Mouse (Mus musculus) megakaryocyte, embryonic 14.5 days (primary cell): Measurements from ENCODE around the gene Tec. TPM values are rescaled to one million over a fixed set of nuclear protein-coding genes. Genes with fewer than 3 reads are reported as not detected.
A peak's percentile ranks its signal among the peaks of the same experiment; 100 is the strongest.

ENCODE experiments used
- H3K27me3 ChIP-seq: replicated peaks from 2 replicates; pipeline ENCODE3; 2012; ENCODE audit warnings: inconsistent platforms
- H3K36me3 ChIP-seq: replicated peaks from 2 replicates; pipeline ENCODE3; 2012; ENCODE audit warnings: low read length, inconsistent platforms, mixed read lengths
- H3K4me1 ChIP-seq: 2 replicates; pipeline ENCODE4 v1.6.1; 2012; ENCODE audit warnings: inconsistent platforms
- H3K4me3 ChIP-seq: replicated peaks from 2 replicates; pipeline ENCODE3; 2012; ENCODE audit warnings: moderate library complexity, mild to moderate bottlenecking, inconsistent platforms
- H3K9me3 ChIP-seq: 2 replicates; pipeline ENCODE4 v1.6.1; 2012; ENCODE audit warnings: inconsistent platforms
- FLI1 ChIP-seq: IDR thresholded peaks from 2 replicates; pipeline ENCODE4 v1.6.1; 2012; ENCODE audit warnings: low read length, inconsistent platforms, mixed read lengths
- GATA1 ChIP-seq: IDR thresholded peaks from 3 replicates; pipeline ENCODE4 v1.6.1; 2012; ENCODE audit warnings: mixed read lengths, low read length, inconsistent platforms, borderline replicate concordance
- polyA plus RNA-seq: library from polyadenylated mRNA; stranded (reverse); fragments of >175 nt; gene quantifications from 2 replicates; pipeline ENCODE4 v1.2.3, GENCODE M21; 2012; ENCODE audit warnings: low replicate concordance; ENCODE audit not compliant: insufficient read depth

The Tec gene
- polyA plus RNA-seq, 1 experiment: 4.6 TPM

GRCm38 (mm10) chr5:72907402-72907801 is 39.1 kb upstream of the Tec start:
- TF ChIP-seq FLI1 (no peak), GATA1 (no peak)
- H3K9me3 ChIP-seq: no peaks in the 10 kb centered on the region
- H3K4me3 ChIP-seq: peak overlapping the region; percentile 33
- peaks cover 5% of the 10 kb centered on the region for H3K36me3 ChIP-seq
- no peaks in the 10 kb centered on the region for H3K27me3 ChIP-seq
- H3K4me1 ChIP-seq: peaks cover 94% of the 10 kb centered on the region

DNA sequence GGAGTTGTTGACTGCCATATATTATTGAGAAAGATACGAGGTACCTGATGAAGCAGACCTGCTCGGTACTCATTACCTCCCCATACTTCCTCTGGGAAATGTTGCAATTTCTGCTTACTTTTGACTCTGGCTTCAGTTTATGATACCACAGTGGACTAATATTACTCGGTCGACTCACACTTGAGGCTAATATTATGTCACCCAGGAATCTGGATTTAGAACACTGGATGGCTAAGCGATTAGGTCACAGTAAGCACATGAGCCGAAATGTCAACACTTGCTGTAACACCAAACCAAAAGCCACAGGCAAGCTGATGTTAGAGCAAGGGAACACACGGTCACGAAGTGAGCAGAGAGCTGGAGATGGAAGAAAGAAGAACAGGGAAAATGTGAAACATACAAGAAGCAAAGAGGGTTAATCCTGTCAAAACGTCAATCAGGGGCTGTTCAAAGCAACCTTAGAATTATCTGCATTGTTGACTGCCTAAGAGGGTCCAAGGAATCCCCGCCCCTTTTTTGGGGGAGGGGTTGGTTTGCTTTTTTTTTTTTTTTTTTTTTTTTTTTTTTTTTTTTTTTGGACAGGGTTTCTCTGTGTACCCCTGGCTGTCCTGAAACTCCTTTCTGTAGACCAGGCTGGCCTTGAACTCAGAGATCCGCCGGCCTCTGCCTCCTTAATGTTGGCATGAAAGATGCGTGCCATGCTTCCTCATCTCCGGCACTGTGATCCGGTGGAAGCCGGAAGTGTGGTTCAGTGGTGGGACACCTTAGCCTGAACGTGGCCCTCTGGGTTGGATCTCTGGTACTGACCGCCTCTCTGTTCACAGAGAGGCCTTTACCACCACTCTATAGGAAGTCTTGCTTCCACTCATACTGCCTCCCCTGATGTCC is 36.9 kb upstream of the Tec start:
- H3K27me3 ChIP-seq: no peaks in the 10 kb centered on the region
- TF ChIP-seq FLI1 (no peak), GATA1 (no peak)
- peaks cover 11% of the 10 kb centered on the region for H3K36me3 ChIP-seq
- no peak overlapping the region for H3K4me3 ChIP-seq
- peaks cover 4% of the 10 kb centered on the region; the same call in 1 of the 2 replicates for H3K9me3 ChIP-seq
- peaks cover 85% of the 10 kb centered on the region for H3K4me1 ChIP-seq

DNA sequence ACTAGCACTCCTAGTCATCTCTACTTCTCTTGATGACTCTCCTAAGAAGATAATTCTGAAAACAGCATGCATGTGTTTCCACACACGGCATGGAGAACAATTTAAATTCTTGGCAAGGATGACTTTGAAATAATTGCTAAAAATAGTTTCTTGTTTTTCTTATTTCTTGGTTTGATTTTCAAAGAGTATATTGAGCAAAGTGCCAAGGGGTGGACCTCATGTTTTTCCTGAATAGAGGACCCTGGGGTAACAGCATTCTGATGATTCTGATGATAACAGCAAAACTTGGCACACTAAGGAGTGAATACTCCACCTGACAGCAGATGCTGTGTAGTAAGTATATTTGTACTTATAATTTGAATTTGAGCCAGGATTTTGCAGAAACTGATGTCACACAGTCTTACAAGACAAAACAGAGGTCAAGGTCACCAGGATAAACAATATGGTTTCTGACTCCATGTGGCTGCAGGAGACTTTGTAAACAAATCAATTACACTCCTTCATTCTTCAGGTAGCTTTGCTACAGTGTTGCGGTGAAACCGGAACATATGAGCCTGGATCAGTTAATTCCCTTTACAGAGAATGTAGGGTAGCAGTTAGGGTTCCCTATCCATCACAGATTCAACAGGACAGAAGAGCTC is 34.7 kb upstream of the Tec start:
- Histone ChIP-seq H3K4me1 (peaks cover 81% of the 10 kb centered on the region), H3K36me3 (peaks cover 19% of the 10 kb centered on the region), H3K4me3 (no peak overlapping the region), H3K9me3 (peaks cover 7% of the 10 kb centered on the region; the same call in 1 of the 2 replicates), H3K27me3 (no peaks in the 10 kb centered on the region)
- no peak for TF ChIP-seq GATA1
- no peak for TF ChIP-seq FLI1

DNA sequence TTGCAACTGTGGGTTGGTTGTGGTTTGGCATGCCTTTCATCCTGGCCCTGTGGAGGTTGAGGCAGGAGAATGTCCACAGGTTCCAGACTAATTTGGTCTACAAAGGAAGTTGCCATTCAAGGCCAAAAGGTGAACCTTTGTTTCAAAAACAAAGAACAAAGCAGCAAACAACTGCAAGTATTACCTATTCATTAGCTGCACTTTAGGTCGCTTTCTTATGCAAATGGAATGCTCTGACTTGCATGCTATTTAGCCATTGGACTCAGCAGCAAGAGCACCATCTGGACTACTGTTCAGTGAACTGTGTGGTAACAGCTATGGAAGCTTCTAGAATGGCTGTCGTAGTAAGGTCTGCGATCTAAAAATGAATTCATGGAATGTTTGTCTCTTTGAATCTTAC is 34.0 kb upstream of the Tec start:
- TF ChIP-seq FLI1 (no peak), GATA1 (no peak)
- peaks cover 80% of the 10 kb centered on the region for H3K4me1 ChIP-seq
- H3K4me3 ChIP-seq: no peak overlapping the region
- peaks cover 7% of the 10 kb centered on the region; the same call in 1 of the 2 replicates for H3K9me3 ChIP-seq
- H3K27me3 ChIP-seq: no peaks in the 10 kb centered on the region
- peaks cover 19% of the 10 kb centered on the region for H3K36me3 ChIP-seq

DNA sequence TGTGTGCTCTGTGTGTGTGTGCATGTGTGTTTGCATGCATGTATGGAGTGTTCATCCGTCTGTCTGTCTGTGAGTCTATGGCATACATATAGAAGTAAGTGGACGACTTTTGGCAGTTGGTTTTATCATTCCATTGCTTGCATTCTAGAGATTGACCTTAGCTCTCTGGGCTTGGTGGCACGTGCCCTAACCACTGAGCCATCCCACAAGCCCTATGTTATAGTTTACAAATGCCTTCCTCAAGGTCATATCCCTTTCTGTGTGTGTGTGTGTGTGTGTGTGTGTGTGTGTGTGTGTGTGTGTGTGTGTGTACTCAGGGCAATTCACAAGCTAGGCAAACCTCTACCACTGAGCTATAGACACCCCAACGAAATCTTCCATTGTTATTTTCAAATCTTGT is 33.6 kb upstream of the Tec start:
- Histone ChIP-seq H3K4me3 (no peak overlapping the region), H3K4me1 (peaks cover 82% of the 10 kb centered on the region), H3K36me3 (peaks cover 19% of the 10 kb centered on the region), H3K9me3 (peaks cover 7% of the 10 kb centered on the region; the same call in 1 of the 2 replicates), H3K27me3 (no peaks in the 10 kb centered on the region)
- TF ChIP-seq FLI1: no peak
- TF ChIP-seq GATA1: no peak

DNA sequence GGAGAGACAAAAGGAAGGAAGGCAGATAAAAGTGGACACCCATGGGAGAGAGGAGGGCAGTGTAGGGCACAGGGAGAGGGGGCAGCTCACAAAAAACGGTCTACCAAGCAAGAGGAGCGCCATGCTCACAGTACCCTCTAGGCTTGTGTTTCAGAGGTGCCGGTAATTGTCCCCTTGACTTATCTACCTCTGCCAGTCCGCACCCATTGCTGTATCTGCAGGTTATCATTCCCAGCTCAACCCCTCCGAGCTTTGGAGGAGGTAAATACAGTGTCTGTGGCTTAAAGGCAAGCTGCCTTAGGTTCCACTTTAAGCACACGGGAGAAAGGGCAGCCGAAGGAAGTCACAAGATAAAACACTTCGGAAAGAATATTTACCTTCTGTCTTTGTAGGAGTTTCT is 31.0 kb upstream of the Tec start:
- peak overlapping the region; percentile 56 for H3K4me3 ChIP-seq
- H3K9me3 ChIP-seq: peaks cover 7% of the 10 kb centered on the region; the same call in 1 of the 2 replicates
- peaks cover 74% of the 10 kb centered on the region for H3K4me1 ChIP-seq
- no peaks in the 10 kb centered on the region for H3K27me3 ChIP-seq
- TF ChIP-seq FLI1 (no peak), GATA1 (no peak)
- H3K36me3 ChIP-seq: peaks cover 14% of the 10 kb centered on the region

GRCm38 (mm10) chr5:72897998-72898397 is 29.7 kb upstream of the Tec start:
- H3K4me1 ChIP-seq: peaks cover 75% of the 10 kb centered on the region
- no peak for TF ChIP-seq GATA1
- no peak for TF ChIP-seq FLI1
- H3K36me3 ChIP-seq: peaks cover 14% of the 10 kb centered on the region
- peaks cover 7% of the 10 kb centered on the region; the same call in 1 of the 2 replicates for H3K9me3 ChIP-seq
- H3K4me3 ChIP-seq: no peak overlapping the region
- no peaks in the 10 kb centered on the region for H3K27me3 ChIP-seq

GRCm38 (mm10) chr5:72896478-72897279 is 28.4 kb upstream of the Tec start:
- no peak overlapping the region for H3K4me3 ChIP-seq
- peaks cover 74% of the 10 kb centered on the region for H3K4me1 ChIP-seq
- peaks cover 14% of the 10 kb centered on the region for H3K36me3 ChIP-seq
- H3K27me3 ChIP-seq: no peaks in the 10 kb centered on the region
- TF ChIP-seq GATA1: no peak
- TF ChIP-seq FLI1: no peak
- H3K9me3 ChIP-seq: peaks cover 7% of the 10 kb centered on the region; the same call in 1 of the 2 replicates

- no peak for TF ChIP-seq FLI1
- TF ChIP-seq GATA1: no peak
- H3K36me3 ChIP-seq: peaks cover 8% of the 10 kb centered on the region
- H3K4me3 ChIP-seq: no peak overlapping the region
- peaks cover 78% of the 10 kb centered on the region for H3K4me1 ChIP-seq
- 0 out of 2 replicates have a peak, but pooled peaks cover 3% of the 10 kb centered on the region for H3K9me3 ChIP-seq
- H3K27me3 ChIP-seq: no peaks in the 10 kb centered on the region
Measured at GRCm38 (mm10) chr5:72895261-72895660, 27.0 kb upstream of the Tec start.

DNA sequence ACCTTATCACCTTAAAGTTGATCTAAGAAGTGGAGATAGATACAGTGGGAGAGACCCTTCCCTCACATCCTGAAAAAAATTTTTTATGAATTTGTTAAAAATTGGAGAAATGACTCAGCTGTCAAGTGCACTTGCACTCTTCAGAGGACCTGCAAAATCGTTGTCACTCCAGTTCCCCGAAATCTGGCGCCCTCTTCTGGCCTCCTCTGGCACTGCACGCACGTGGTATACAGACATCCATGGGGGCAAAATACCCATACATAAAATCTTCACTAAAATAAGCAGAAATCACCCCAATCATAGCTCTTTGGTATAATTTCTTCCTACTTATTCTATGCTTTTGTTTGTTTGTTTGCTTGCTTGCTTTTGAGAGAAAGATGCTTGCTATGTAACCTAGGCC is 25.7 kb upstream of the Tec start:
- no peak overlapping the region for H3K4me3 ChIP-seq
- TF ChIP-seq GATA1 (no peak), FLI1 (no peak)
- H3K27me3 ChIP-seq: no peaks in the 10 kb centered on the region
- peaks cover 2% of the 10 kb centered on the region for H3K36me3 ChIP-seq
- H3K4me1 ChIP-seq: peaks cover 68% of the 10 kb centered on the region
- H3K9me3 ChIP-seq: no peaks in the 10 kb centered on the region
